Mouse (Mus musculus) adrenal gland, postnatal 10 days (tissue): ENCODE measurements around the gene Nmral1. TPM values are rescaled to one million over a fixed set of nuclear protein-coding genes. Genes with fewer than 3 reads are reported as not detected.
"Not testable (repeated sequence)": the region's sequence is repeated elsewhere in the genome, so short reads cannot be mapped to it uniquely, and the experiment has no call there.

Experiments
- DNase-seq: peaks from one replicate; pipeline ENCODE4 v3.0.0; 2021; ENCODE audit warnings: mixed read lengths
- total RNA-seq, 2 experiments: library from RNA; stranded (reverse); gene quantifications; 2 replicates each; pipeline ENCODE4 v1.2.3; 2021

The Nmral1 gene
- total RNA-seq, 2 experiments from 2014 or later, result 11.6 to 14.4 TPM

DNA sequence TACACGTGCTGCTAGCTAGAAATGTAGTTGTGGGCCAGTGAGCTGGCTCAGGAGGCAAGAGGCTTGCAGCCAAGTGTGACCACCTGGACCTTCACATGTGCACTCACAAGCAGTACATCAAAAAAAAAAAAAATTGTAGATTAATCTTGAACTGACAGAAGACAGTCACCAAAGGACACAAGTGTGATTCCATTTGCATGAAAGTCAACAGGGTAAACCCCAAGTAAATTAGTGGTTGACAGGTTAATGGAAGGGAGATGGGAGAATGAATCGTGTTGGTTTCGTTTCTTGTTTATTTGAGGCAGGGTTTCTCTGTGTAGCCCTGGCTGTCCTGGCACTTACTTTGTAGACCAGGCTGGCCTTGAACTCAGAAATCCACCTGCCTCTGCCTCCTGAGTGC is 1.3 kb downstream of the Nmral1 start:
- no peak for DNase-seq

DNA sequence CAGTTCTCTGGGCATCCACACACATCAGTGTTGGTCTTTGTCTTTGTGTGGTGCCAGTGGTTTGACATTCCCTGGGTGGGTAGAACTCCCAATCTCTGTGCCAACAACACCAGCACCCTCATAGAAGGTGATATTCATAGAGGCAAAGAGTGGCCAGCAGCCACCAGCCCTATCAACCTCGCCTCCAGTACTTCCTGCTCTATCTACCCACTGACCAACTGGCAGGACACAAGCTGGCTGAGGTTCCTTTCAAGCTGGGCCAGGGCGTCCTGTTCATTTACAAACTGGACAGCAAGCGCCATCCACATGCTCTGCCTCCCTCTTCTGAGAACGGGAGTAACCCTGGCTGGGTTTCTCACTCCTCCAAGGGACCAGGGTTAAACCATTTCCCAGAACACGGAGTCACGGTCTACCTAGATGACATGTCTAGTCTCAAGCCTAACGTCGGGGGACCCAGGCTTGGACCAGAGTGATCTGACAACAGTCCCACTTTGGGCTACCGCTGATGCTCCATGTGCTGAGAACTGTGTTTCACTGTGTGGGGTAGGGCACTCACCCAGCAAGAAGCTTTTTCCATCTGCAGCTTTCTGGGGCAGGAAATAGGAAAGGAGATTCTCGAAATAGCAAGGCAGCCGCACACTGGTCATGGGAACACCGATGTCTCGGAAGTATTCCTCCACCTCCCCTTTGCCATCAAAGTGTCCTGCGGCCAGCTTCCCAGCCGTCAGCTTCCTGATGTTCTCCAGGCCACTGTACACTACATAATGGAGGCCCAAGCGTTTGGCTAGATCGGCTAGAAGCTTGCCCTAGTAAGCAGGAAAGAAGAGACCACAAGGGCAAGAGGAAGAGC is 5.1 kb downstream of the Nmral1 start:
- DNase-seq, result no peak

DNA sequence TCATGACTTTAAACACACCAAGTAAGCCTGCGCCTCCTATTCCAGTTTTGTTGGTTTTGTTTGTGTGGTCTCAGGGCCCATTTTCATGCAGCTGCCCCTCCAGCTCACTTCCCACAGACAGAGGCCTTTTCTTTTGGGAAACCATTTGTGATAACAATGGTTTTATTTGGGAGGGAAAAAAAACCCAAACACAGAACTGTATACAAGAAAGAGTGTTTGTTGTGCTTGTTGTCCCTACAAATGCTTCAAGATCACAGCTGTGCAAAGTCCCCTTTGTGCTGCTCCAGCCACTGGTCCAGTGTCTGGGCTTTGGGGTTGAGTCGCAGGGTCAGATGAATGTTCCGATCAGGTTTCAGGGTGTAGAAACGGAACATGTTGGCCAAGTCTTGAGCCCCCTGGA is 8.0 kb downstream of the Nmral1 start:
- DNase-seq, result no peak

DNA sequence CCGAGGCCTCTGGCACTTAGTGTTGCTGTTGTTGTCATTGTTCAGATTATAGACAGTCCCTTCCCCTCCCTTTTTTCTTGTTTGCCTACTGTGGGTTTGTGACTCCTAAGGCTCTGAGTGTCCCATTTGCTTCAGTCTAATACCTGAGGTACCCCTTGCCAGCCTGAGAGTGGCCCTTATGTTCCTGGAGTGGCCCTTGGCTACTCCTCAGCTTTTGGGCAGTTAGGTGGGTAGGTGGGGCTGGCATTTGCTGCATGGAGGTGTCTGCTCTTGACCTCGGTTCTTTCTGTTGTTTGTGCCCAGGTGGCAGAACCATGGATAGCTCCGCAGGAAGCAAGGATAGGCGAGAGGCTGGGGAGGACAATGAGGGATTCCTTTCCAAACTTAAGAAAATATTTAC is 13.6 kb downstream of the Nmral1 start:
- no peak for DNase-seq

DNA sequence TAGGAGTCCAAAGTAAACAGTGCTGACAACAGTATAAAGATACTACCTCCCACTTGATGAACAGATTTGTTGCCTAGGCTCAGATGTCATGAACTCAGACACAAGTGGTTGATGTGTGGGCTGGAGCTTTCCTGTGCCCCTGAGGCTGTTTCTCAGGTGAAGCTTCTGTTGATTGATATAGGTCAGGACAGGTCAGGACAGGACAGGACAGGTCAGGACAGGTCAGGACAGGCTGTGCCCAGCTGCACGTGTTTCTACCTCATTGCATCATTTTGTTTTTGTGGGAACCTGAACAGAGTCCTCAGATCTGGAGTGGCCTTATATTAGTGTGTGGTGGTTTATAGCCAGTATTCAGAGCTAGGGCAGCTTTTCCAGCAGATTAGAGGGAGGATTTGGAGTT is 16.5 kb downstream of the Nmral1 start:
- DNase-seq, result no peak

DNA sequence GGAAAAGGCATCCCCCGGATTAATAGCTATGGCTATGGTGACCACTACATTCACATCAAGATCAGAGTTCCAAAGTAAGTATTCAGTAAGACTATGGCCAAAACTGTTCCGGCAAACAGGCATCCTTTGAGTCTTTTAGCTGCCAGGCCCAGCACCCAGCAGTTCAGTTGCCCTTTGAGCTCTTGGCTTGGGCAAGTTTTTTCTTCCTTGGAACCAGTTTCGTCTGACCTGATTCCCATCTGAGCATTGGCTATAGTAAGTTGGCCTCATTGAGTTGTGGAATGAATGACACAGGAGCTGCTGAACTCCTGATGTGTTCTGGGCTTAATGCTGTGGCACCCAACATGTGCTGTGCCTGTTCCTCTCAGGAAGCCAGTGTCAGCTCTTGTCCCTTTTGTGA is 17.9 kb downstream of the Nmral1 start:
- no peak for DNase-seq

DNA sequence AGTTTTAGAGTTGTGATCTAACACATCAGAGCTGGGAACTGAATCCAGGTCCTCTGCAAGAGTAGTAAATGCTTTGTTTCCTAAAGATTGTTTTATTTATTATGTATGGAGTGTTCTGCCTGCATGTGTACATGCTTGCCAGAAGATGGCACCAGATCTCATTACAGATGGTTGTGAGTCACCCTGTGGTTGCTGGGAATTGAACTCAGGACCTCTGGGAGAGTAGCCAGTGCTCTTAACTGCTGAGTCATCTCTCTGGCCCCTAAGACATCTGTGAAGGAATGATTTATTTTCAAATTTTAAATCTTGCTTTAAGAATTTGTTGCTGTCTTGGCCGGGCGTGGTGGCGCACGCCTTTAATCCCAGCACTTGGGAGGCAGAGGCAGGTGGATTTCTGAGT is 29.8 kb downstream of the Nmral1 start:
- not testable (repeated sequence) for DNase-seq

DNA sequence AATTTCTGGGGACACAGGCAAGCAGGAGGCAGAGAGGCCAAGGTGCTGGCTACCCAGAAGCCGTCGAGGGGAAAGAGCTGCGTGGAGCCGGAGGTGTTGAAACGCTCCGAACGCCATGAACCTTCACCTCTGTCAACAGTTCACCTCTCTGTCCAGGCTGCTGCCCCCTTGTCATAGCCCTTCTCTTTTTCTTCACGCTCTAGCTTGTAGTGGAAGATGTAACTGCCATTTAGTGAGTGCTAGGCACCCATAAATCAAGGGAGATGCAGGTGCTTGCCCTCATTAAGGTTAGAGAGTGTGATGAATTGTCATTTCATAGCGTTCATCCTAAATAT is 34.7 kb downstream of the Nmral1 start:
- DNase-seq, result no peak

DNA sequence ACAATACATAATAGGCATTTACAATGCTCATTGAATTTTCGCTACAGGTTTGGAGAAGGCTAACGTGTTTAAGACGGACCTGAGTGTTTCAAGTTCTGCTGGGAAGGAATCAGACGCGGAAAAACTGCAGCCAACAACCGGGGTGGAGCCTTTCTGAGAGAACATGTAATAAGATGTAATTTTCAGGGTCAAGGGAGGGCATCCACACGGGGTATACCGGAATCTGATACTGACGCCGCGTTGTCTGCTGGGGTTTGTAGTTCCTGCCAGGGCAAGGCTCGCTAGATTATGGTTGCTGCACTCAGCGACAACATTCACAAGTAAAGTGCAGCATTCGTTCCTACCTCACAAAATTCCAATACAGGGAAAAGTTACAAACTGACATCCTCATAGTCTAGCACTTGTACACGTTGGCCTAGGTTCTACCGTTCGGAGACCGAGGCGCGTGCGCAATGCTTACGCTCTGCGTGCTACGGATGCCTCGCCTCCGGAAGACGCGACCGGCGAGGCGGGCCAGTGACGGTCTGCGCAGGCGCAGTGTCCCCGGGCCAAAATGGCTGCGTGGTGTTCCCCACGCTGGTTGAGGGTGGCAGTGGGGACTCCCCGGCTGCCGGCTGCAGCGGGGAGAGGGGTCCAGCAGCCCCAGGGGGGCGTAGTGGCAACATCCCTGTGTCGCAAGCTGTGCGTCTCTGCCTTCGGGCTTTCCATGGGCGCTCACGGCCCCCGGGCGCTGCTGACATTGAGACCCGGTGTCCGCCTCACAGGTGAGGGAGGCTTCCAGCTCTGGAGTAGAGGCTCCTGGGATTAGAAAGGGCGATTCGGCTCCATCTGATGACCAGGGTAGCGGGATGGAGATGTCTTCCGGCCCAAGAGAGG is 35.3 kb downstream of the Nmral1 start:
- DNase-seq, result peak; percentile 99

DNA sequence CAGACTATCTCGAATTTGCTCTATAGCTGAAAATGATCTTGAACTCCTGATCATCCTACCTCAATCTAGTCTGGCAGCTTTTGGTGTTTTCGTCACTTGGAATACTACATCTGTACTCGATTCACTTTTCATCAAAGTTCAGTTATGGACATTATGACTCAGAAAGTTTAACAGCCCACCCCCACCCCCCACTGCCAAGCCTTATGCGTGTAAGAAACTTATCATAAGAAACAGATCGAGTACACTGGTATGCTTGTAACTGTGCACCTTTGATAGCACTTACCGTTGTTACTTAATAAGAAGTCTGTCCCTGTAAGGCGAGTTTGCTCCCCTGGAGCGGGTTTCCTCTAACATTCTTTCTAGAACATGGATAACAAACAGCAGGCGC is 36.0 kb downstream of the Nmral1 start:
- DNase-seq, result no peak

DNA sequence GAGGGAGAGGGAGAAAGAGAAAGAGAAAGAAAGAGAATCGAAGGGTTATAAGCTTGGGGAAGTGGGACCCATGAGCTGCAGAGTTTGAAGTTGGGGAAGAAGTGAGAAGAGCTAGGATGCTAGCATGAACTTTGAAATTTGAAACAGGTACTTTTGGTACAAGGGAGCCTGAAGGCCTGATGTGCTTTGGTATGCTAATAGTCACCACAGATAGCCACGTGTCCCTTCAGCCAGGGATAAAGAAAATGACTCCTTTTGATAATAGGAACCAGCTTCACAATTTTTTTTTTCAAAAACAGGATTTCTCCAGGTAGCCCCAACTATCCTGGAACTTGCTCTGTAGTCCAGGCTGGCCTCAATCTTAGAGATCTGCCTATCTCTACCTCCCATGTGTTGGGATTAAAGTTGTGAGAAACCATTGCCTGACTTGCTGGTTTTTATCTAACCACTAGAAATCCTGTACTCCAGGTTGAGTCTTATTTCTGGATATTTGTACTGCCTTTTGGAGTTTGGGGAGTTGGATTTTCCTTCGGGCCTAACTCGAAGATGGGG is 36.5 kb downstream of the Nmral1 start:
- no peak for DNase-seq

DNA sequence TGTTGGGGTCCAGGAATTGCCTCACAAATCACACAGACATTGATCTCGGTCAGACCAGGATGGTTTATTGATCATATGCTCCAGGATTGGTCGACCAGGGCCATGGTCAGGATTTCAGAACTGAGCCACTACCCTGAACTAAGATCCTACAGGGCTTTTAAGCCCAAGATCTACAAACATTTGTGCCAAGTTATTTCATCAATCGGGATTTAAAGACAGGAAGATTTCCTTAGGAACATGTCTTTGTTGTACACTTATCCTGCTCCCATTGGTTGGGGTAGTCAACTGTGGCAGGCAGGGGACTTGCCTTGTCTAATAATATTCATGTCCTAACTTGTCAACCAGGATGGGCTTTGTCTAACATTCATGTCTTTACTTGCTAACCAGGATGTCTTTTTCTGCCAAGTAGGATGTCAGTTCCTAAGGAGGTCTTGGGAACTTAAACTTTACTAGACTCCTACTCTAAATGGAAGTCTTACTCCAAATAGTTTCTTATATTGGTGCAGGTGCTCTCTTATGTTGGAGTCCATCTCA is 38.2 kb downstream of the Nmral1 start:
- DNase-seq, result not testable (repeated sequence)

DNA sequence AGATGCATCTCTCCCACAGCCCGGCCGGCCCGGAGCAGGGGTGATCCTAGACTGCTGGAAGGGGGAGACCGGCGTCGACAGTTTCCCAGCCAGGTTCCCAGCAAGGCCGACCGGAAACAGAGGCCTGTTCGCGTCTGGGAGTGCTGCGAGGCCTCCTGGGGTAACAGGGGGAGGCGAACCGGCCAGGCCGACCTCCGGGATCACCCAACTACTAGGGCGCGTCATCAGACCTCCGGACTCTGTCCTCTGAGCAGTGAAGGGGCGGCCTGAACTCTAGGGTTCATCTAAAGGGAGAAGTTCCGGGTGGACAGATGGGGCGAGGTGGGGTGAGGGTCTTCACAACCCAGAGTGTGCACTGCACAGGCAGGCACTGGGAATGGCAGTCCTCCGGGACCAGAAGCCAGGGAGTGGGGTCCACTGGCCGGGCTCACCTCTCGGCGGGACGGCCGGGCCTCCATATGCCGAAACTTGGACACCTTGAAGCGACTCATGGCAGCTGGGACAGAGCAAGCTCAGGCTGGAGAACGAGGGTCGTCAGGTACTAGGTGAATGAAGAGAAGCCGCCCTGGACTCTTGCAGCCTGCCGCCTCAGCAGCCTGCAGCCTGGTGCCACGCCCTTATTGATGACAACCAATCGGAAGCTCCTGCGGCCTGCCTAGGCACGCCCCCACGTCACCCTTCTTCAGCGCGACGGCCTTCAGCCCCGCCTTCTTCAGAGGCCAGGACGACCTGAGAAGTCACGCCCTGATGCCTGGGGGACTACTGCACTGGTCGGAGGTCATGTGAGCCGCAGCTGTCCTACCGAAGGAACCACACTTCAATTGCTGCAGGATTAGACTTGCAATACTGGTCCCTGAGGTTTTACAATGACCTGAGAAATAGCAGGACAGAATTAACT is 39.8 kb downstream of the Nmral1 start, which contains the start of gene Coro7:
Coro7 (minus strand) TSS at position 657 of the 898 bp plus-strand sequence.
- peak; percentile 93 for DNase-seq

DNA sequence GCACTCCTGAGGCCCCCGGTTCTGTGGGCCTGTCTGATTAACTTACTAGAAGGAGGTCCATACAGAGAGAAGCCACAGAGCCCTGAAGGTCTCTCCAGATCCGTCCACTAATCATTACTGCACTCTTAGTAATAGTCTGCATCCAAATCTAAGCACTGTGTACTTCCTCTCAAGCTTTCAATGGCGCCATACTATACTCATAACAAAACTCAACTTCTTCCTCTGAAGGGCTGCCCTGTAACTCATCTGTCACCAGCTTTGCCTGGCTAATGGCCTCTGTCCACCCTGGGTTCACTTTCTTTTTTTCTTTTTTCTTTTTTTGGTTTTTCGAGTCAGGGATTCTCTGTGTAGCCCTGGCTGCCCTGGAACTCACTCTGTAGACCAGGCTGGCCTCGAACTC is 41.1 kb downstream of the Nmral1 start:
- DNase-seq, result no peak

DNA sequence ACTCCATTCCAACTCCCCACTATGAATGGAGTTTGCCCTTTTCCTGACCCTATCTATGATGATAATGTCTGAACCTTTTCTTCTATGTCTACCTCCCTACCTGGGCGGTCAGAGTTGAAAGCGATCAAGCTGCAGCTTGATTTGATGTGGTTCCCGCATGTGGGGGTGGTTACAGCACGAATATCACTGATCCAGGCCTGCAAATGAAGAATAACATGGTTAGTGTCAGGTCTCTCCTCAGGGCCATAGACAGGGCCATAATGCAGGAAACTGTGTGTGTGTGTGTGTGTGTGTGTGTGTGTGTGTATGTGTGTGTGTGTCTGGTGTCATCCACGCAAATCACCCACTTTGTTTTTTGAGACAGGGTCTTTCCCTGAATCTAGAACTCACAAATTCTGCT is 42.3 kb downstream of the Nmral1 start:
- DNase-seq, result no peak

DNA sequence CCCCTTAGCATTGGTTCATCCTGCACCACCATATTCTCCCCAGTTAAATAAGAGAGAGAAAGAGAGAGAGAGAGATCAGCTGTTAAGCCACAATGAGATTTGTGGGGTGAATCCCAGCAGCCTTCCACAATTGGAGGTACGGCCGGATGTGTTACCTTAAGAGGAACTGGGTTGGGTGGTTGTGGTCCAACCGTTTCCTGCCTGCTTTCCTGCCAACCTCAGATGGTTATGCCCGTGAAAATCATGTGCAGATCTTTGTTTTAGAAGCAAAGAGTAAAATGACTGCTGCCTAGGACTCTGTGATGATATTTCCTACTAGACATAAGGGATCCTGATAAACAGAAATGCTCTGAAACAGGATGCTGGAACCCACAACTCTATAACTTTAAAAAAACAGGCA is 45.1 kb downstream of the Nmral1 start:
- no peak for DNase-seq

DNA sequence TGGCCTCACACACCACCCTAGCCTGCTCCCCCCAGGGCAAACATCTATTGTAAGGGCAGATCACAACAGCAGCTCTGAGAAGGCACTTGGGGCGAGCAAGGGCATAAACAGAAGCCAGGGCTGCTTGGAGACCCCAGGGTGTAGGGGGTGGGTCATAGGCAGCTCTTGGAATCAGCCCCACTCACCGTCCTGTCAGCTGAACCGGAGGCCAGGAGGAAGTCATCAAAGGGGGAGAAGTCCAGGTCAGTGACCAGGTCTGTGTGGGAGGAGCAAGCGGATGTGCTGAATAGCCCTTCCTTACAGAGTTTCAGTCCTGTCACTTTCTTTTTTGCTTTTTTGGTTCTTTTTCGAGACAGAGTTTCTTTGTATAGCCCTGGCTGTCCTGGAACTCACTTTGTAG is 48.8 kb downstream of the Nmral1 start:
- no peak for DNase-seq

DNA sequence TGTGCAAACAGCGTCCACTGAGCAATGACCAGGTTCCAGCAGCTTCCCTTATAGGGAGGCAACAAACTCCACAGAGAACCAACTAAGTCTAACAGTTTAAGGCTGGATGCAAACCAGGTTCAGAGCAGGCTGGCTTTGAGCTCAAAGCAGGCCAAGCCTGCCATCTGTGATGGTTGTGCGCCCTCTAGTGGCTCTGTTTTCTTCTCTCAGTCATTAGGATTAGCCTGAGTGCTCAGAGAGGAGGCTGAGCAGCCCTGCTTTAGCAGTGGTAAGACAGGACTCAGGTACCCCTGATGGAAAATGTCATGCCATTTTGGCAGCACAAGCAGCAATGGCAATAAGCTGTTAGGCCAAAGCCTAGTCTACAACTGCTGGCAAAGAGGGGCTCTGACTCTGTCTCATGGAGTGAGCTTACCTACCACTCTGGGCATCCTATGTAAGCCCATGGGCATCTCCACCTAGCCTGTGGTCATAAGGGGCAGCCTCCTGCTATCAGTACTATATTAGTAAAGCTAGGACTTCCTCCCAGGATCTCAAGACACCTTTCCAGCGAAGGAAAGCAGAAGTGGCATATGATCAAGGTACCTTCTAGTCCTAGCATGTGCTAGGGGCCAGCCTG is 51.9 kb downstream of the Nmral1 start:
- DNase-seq, result peak; percentile 94

DNA sequence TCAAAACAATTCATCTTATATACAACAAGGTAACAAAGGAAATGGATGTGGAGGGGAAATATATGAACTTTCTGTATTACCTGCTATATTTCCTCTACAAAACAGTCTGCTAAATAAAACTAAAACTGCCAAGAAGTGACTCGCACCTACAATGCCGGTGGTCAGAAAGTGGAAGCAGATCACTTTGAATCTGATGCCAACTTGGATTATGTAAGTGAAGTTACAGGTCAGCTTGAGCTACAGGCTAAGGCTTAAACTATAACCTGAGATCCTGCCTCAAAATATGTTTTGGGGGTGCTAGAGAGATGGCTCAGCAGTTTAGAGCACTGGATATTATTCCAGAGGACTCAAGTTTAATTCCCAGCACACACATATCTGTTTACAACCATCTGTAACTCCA is 53.4 kb downstream of the Nmral1 start:
- no peak for DNase-seq

DNA sequence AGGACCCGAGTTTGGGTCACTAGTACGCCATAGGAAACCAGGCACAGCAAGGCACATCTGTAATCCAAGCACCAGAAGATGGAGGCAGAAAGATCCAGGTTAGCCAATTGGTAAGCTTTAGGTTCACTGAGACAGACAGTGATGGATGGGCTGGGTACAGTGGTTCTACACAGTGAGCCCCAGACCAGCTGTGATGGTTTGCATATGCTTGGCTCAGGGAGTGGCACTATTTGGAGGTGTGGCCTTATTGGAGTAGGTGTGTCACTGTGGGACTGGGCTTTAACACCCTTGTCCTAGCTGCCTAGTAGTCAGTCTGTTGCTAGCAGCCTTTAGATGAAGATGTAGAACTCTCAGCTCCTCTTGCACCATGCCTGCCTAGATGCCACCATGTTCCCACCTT is 55.4 kb downstream of the Nmral1 start:
- no peak for DNase-seq

DNA sequence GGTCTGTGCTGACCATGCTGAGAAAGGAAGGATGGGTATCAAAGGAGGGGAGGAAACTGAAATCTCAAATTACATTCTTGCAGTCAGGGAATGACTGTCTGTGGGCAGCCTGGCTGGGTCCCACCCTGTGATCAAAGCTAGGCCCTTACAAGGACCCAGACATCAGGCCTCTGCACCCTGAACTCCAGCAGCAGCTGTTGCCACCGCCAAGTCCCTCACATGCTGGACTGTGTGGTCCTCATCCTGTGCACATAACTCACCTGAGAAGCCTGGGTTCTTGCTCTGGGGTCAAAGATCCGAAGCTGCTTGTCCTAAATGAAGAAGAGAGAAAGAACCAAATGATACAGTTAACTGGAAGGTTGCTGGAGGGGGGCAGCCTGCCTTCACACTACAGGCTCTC is 57.6 kb downstream of the Nmral1 start:
- no peak for DNase-seq
